8 mouse cellular contexts compared by ENCODE assay signal in the genomic region with DNA sequence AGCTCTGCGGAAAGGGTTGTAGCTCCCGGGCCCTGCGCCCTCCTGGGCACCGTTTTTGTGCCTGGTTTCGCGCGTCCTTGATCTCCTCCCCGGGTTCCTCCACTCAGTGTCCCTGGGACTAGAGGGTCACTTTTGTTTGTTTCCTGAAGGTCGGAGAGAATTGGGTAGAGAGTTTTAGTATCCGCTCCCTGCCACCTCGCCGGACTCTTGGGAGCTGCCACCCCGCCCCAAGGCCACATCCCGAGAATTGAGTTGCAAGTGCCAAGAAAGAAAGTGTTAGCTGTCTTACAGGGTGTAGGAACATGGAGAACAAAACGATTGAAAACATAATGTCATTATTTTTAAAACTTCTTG. TPM values are rescaled to one million over a fixed set of nuclear protein-coding genes. Genes with fewer than 3 reads are reported as not detected.
DNase-seq lines count a peak whose midpoint lies in the region; ATAC-seq and TF ChIP-seq lines count a peak whose summit lies in the region.

No protein-coding gene starts in this region.

- no peaks in the 10 kb centered on the region for H3K27me3 ChIP-seq in embryonic facial prominence, embryonic 11.5 days (ENCODE audit: control insufficient read depth, insufficient read depth, low read length)
- H3K27me3 ChIP-seq in hindbrain, embryonic 16.5 days (replicated peaks; ENCODE audit: control insufficient read depth, insufficient read depth, low read length), result peaks cover under 1% of the 10 kb centered on the region; the same call in 1 of the 2 replicates
- no peaks in the 10 kb centered on the region for H3K27me3 ChIP-seq in midbrain, embryonic 15.5 days (replicated peaks)

- H3K4me1 ChIP-seq in embryonic facial prominence, embryonic 11.5 days (ENCODE audit: control insufficient read depth, insufficient read depth, low read length), result no peaks in the 10 kb centered on the region
- peaks cover 10% of the 10 kb centered on the region for H3K4me1 ChIP-seq in hindbrain, embryonic 16.5 days (ENCODE audit: control insufficient read depth, insufficient read depth, low read depth, low read length)
- peaks cover 15% of the 10 kb centered on the region for H3K4me1 ChIP-seq in midbrain, embryonic 15.5 days

- peak overlapping the region; percentile 88 for H3K9ac ChIP-seq in embryonic facial prominence, embryonic 11.5 days (replicated peaks; ENCODE audit: low read length)
- H3K9ac ChIP-seq in hindbrain, embryonic 16.5 days (ENCODE audit: low read depth, low read length), result peak overlapping the region; percentile 76
- peak overlapping the region; percentile 80 for H3K9ac ChIP-seq in midbrain, embryonic 15.5 days

- DNase-seq in left cerebral cortex, adult 2 months (ENCODE audit: extremely low spot score in 1 of 2, low spot score in 2 of 2), result no peak
- no peak for DNase-seq in left cerebral cortex, adult 11 months (ENCODE audit: low spot score)
- no peak for DNase-seq in embryonic facial prominence, embryonic 11.5 days (ENCODE audit: low spot score)
- no peak for DNase-seq in spleen, postnatal 4 days (ENCODE audit: low spot score in 2 of 2)
- DNase-seq in cerebellum, adult 18-20 months, result no peak

- no peaks in the 10 kb centered on the region for H3K36me3 ChIP-seq in embryonic facial prominence, embryonic 11.5 days (replicated peaks; ENCODE audit: control insufficient read depth, insufficient read depth, low read depth, low read length)
- no peaks in the 10 kb centered on the region for H3K36me3 ChIP-seq in hindbrain, embryonic 16.5 days (ENCODE audit: control insufficient read depth, insufficient read depth, low read length)
- no peaks in the 10 kb centered on the region for H3K36me3 ChIP-seq in midbrain, embryonic 15.5 days (replicated peaks)

- no peak for TF ChIP-seq CTCF in left cerebral cortex, adult 2 months (IDR thresholded peaks at IDR 0.05)

- WGBS in embryonic facial prominence, embryonic 11.5 days, result under 1% methylated on average over 15 of the region's 15 CpGs
- WGBS in hindbrain, embryonic 16.5 days, result under 1% methylated on average over 15 of the region's 15 CpGs
- under 1% methylated on average over 15 of the region's 15 CpGs for WGBS in midbrain, embryonic 15.5 days

- peak overlapping the region; percentile 88 for H3K27ac ChIP-seq in left cerebral cortex, adult 2 months
- H3K27ac ChIP-seq in embryonic facial prominence, embryonic 11.5 days (replicated peaks; ENCODE audit: low read depth, low read length), result peak overlapping the region; percentile 56; the same call in 1 of the 2 replicates
- peak overlapping the region; percentile 63 for H3K27ac ChIP-seq in hindbrain, embryonic 16.5 days (ENCODE audit: low read depth, low read length)
- H3K27ac ChIP-seq in midbrain, embryonic 15.5 days, result peak overlapping the region; percentile 75

- peak overlapping the region; percentile 74 for H3K4me3 ChIP-seq in left cerebral cortex, adult 2 months
- peak overlapping the region; percentile 96 for H3K4me3 ChIP-seq in embryonic facial prominence, embryonic 11.5 days (ENCODE audit: low read depth, low read length)
- H3K4me3 ChIP-seq in hindbrain, embryonic 16.5 days (ENCODE audit: low read length), result peak overlapping the region; percentile 63
- H3K4me3 ChIP-seq in midbrain, embryonic 15.5 days, result peak overlapping the region; percentile 84

- peak overlapping the region; percentile 56 for H3K4me2 ChIP-seq in embryonic facial prominence, embryonic 11.5 days (ENCODE audit: low read depth, low read length)
- peak overlapping the region; percentile 75 for H3K4me2 ChIP-seq in hindbrain, embryonic 16.5 days (ENCODE audit: low read length)
- H3K4me2 ChIP-seq in midbrain, embryonic 15.5 days, result peak overlapping the region; percentile 74

- no peaks in the 10 kb centered on the region for H3K9me3 ChIP-seq in embryonic facial prominence, embryonic 11.5 days (replicated peaks; ENCODE audit: control insufficient read depth, low read length)
- no peaks in the 10 kb centered on the region for H3K9me3 ChIP-seq in hindbrain, embryonic 16.5 days (ENCODE audit: control insufficient read depth, low read length)
- no peaks in the 10 kb centered on the region for H3K9me3 ChIP-seq in midbrain, embryonic 15.5 days

- intact Hi-C loops in left cerebral cortex, adult 2 months (cut with DNase I), result loop anchor here (1.0 kb wide), 1 partner anchor 184 kb away; no protein-coding TSS in a partner anchor

- ATAC-seq in embryonic facial prominence, embryonic 11.5 days (replicated peaks; ENCODE audit: insufficient number of reproducible peaks, low FRiP score, low TSS enrichment, low read depth), result peak; percentile 17; the same call in 1 of the 2 replicates
- ATAC-seq in hindbrain, embryonic 16.5 days, result no peak
- no peak for ATAC-seq in midbrain, embryonic 15.5 days (replicated peaks)
- ATAC-seq in frontal cortex, adult (ENCODE audit: low TSS enrichment), result no peak

RNA-seq across cellular contexts. Expression of a gene that starts 0.5 kb away (rescaled TPM):
- total RNA-seq in left cerebral cortex, adult 2 months (2021), result 10 to 100 TPM; 59.5 to 65.2 TPM
- 323 and 328 TPM in 2 replicates for polyA plus RNA-seq in embryonic facial prominence, embryonic 11.5 days (2014; fragmentation: Nextera tagmentation; extraction: Ambion mirVana)
- 166 and 187 TPM in 2 replicates for polyA plus RNA-seq in hindbrain, embryonic 16.5 days (2015; fragmentation: Nextera tagmentation; extraction: Ambion mirVana)
- 154 and 156 TPM in 2 replicates for polyA plus RNA-seq in midbrain, embryonic 15.5 days (2015; fragmentation: Nextera tagmentation; extraction: Ambion mirVana)

RNA-seq across cellular contexts. Expression of a gene that starts 29.4 kb away (rescaled TPM):
- not detected for total RNA-seq in left cerebral cortex, adult 2 months (2021)
- polyA plus RNA-seq in embryonic facial prominence, embryonic 11.5 days (2014; fragmentation: Nextera tagmentation; extraction: Ambion mirVana), result not detected in 2 replicates
- not detected in 2 replicates for polyA plus RNA-seq in hindbrain, embryonic 16.5 days (2015; fragmentation: Nextera tagmentation; extraction: Ambion mirVana)
- not detected in 2 replicates for polyA plus RNA-seq in midbrain, embryonic 15.5 days (2015; fragmentation: Nextera tagmentation; extraction: Ambion mirVana)

RNA-seq across cellular contexts. Expression of a gene that starts 39.9 kb away (rescaled TPM):
- under 1 TPM in 1 of 2 experiments, not detected in 1; 0.16 TPM for total RNA-seq in left cerebral cortex, adult 2 months (2021)
- 0.27 and 0.28 TPM in 2 replicates for polyA plus RNA-seq in embryonic facial prominence, embryonic 11.5 days (2014; fragmentation: Nextera tagmentation; extraction: Ambion mirVana)
- polyA plus RNA-seq in hindbrain, embryonic 16.5 days (2015; fragmentation: Nextera tagmentation; extraction: Ambion mirVana), result 0.43 and 0.46 TPM in 2 replicates
- 0.28 and 0.54 TPM in 2 replicates for polyA plus RNA-seq in midbrain, embryonic 15.5 days (2015; fragmentation: Nextera tagmentation; extraction: Ambion mirVana)

RNA-seq across cellular contexts. Expression of a gene that starts 47.8 kb away (rescaled TPM):
- 100 to 1,000 TPM; 104 to 105 TPM for total RNA-seq in left cerebral cortex, adult 2 months (2021)
- polyA plus RNA-seq in embryonic facial prominence, embryonic 11.5 days (2014; fragmentation: Nextera tagmentation; extraction: Ambion mirVana), result 17.3 and 22.8 TPM in 2 replicates
- 54.8 and 58.3 TPM in 2 replicates for polyA plus RNA-seq in hindbrain, embryonic 16.5 days (2015; fragmentation: Nextera tagmentation; extraction: Ambion mirVana)
- polyA plus RNA-seq in midbrain, embryonic 15.5 days (2015; fragmentation: Nextera tagmentation; extraction: Ambion mirVana), result 36.9 and 40.5 TPM in 2 replicates
